Comparison of ENCODE assay signal across 8 mouse cellular contexts in the genomic region with DNA sequence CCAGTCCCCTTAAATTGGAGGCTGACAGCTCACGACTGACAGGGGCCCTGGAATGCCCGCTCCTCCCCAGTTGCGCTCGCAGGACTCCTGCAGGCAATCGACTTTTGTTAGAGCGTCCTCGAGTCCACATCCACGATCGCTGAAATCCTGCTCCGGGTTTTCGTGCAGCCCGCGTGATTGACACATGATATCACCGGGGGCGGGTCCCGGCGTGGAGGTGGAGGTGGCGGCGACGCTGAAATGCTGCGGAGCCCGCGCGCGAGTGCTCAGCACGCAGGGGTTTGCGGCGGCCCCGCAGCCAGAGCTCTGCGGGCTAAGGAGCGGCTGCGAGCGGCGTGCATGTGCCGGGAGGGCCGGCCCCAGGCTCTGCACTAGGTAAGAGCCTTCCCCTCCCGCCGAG. TPM values are rescaled to one million over a fixed set of nuclear protein-coding genes. Genes with fewer than 3 reads are reported as not detected.
DNase-seq lines count a peak whose midpoint lies in the region; ATAC-seq lines count a peak whose summit lies in the region.

Gene Spry1, plus strand, starts transcription at position 258 of the 400 bp plus-strand sequence.

- WGBS in hindbrain, embryonic 15.5 days, result under 1% methylated on average over 38 of the region's 38 CpGs

- DNase-seq in ZHBTc4 (ENCODE audit: low read depth, low spot score), result peak; percentile 96
- DNase-seq in cerebellum, postnatal 4 days (ENCODE audit: low spot score in 2 of 2), result peak; percentile 94 to 96
- peak; percentile 98 for DNase-seq in gastrocnemius, adult 18-20 months (ENCODE audit: low spot score)
- DNase-seq in layer of hippocampus, postnatal 36 days, result peak; percentile 96 to 97
- peak; percentile 96 for DNase-seq in lung, postnatal 25 days (ENCODE audit: low spot score)
- DNase-seq in retina, adult 2 months (ENCODE audit: low read depth, low spot score), result peak; percentile 55
- peak; percentile 99 for DNase-seq in thymus, postnatal 25 days

- H3K9me3 ChIP-seq in hindbrain, embryonic 15.5 days, result no peaks in the 10 kb centered on the region

- ATAC-seq in hindbrain, embryonic 15.5 days (ENCODE audit: low FRiP score, low read depth), result peak; percentile 97

- peak within 1 kb of the TSS; percentile 69 for H3K4me3 ChIP-seq in hindbrain, embryonic 15.5 days

- H3K36me3 ChIP-seq in hindbrain, embryonic 15.5 days, result peaks cover 13% of the 10 kb centered on the region

- H3K27ac ChIP-seq in hindbrain, embryonic 15.5 days (replicated peaks), result peak within 1 kb of the TSS; percentile 94

- H3K4me1 ChIP-seq in hindbrain, embryonic 15.5 days (replicated peaks), result peaks cover 29% of the 10 kb centered on the region

- peak within 1 kb of the TSS; percentile 72 for H3K4me2 ChIP-seq in hindbrain, embryonic 15.5 days

- H3K27me3 ChIP-seq in hindbrain, embryonic 15.5 days, result peaks cover 7% of the 10 kb centered on the region

- peak within 1 kb of the TSS; percentile 81 for H3K9ac ChIP-seq in hindbrain, embryonic 15.5 days

RNA-seq across cellular contexts. Expression of gene Spry1, which starts in this region (rescaled TPM):
- 10 to 100 TPM; 15.5 to 21.9 TPM for total RNA-seq in gastrocnemius, adult 18-20 months (2021)
- polyA plus RNA-seq in hindbrain, embryonic 15.5 days (2015; fragmentation: Nextera tagmentation; extraction: Ambion mirVana), result 6.0 and 7.0 TPM in 2 replicates
- total RNA-seq in layer of hippocampus, postnatal 36 days (2021), result 10 to 100 TPM; 13.3 to 13.8 TPM

Comparison
In these comparisons a context has a peak if more than half of its experiments do, and no peak if none do; other contexts are left out.
1. Peak in every context shown above with its lines: DNase-seq, ATAC-seq, H3K4me3 ChIP-seq and H3K27ac ChIP-seq.